Mouse (Mus musculus): ENCODE data around the gene Zfp428. TPM values are rescaled to one million over a fixed set of nuclear protein-coding genes. Genes with fewer than 3 reads are reported as not detected.
A peak's percentile ranks its signal among the peaks of the same experiment; 100 is the strongest.

Zfp428 gene
- total RNA-seq (2022) = 1 to 10 TPM; 2.5 to 5.2 (median 4.0) TPM

- peak; percentile 73 to 79 for DNase-seq (ENCODE audit: low spot score in 2 of 2)
These were observed at the start of gene Zfp428 for GRCm38 (mm10) chr7:24506838-24507725. Gene Zfp428 (plus strand): TSS chr7:24507006.

GRCm38 (mm10) chr7:24457726-24458370 lies 49.0 kb upstream of the Zfp428 start:
- no peak for DNase-seq (ENCODE audit: low spot score in 2 of 2)

- no peak for DNase-seq (ENCODE audit: low spot score in 2 of 2)
These were observed 47.4 kb upstream of the Zfp428 start for GRCm38 (mm10) chr7:24459440-24459839.

- DNase-seq (ENCODE audit: low spot score in 2 of 2) = no peak
These were observed 47.0 kb upstream of the Zfp428 start for GRCm38 (mm10) chr7:24459843-24460242.

- no peak for DNase-seq (ENCODE audit: low spot score in 2 of 2)
These were observed 45.3 kb upstream of the Zfp428 start for GRCm38 (mm10) chr7:24461376-24462051.

- DNase-seq (ENCODE audit: low spot score in 2 of 2) = no peak
These were observed 44.2 kb upstream of the Zfp428 start, which contains the start of gene Plaur for GRCm38 (mm10) chr7:24462388-24463319. Gene Plaur (plus strand): TSS chr7:24462484.

- DNase-seq (ENCODE audit: low spot score in 2 of 2) = no peak
These were observed 40.0 kb upstream of the Zfp428 start for GRCm38 (mm10) chr7:24466835-24467234.

GRCm38 (mm10) chr7:24467886-24468285 lies 38.9 kb upstream of the Zfp428 start:
- DNase-seq (ENCODE audit: low spot score in 2 of 2) = no peak

GRCm38 (mm10) chr7:24469126-24469525 lies 37.7 kb upstream of the Zfp428 start:
- DNase-seq (ENCODE audit: low spot score in 2 of 2) = no peak

GRCm38 (mm10) chr7:24470356-24470755 lies 36.5 kb upstream of the Zfp428 start:
- DNase-seq (ENCODE audit: low spot score in 2 of 2) = no peak

- DNase-seq (ENCODE audit: low spot score in 2 of 2) = no peak
These were observed 34.4 kb upstream of the Zfp428 start for GRCm38 (mm10) chr7:24472442-24472841.

GRCm38 (mm10) chr7:24472937-24473336 lies 33.9 kb upstream of the Zfp428 start:
- DNase-seq (ENCODE audit: low spot score in 2 of 2) = no peak

- DNase-seq (ENCODE audit: low spot score in 2 of 2) = peak in 1 of 2 experiments; percentile 28
These were observed 32.8 kb upstream of the Zfp428 start for GRCm38 (mm10) chr7:24473913-24474529.

GRCm38 (mm10) chr7:24474811-24475506 lies 31.8 kb upstream of the Zfp428 start:
- no peak for DNase-seq (ENCODE audit: low spot score in 2 of 2)

- DNase-seq (ENCODE audit: low spot score in 2 of 2) = no peak
These were observed 30.5 kb upstream of the Zfp428 start for GRCm38 (mm10) chr7:24476338-24476737.

GRCm38 (mm10) chr7:24476856-24477255 lies 29.9 kb upstream of the Zfp428 start:
- no peak for DNase-seq (ENCODE audit: low spot score in 2 of 2)

- no peak for DNase-seq (ENCODE audit: low spot score in 2 of 2)
These were observed 27.9 kb upstream of the Zfp428 start for GRCm38 (mm10) chr7:24478911-24479310.

- no peak for DNase-seq (ENCODE audit: low spot score in 2 of 2)
These were observed 27.1 kb upstream of the Zfp428 start for GRCm38 (mm10) chr7:24479685-24480084.

- peak; percentile 25 to 31 for DNase-seq (ENCODE audit: low spot score in 2 of 2)
These were observed 26.5 kb upstream of the Zfp428 start for GRCm38 (mm10) chr7:24480121-24480941.

Measured in gastrocnemius, adult 8-10 months (tissue).